Mouse (Mus musculus) T-helper 17 cell (primary cell): ENCODE data around the gene Prdx2.

Source experiments
- in situ Hi-C, 2 experiments: fragments of 300-600 bp; cut with MboI, MseI; formaldehyde crosslinking; loops; 1 replicate in 1 of 2; 2 replicates in 1 of 2; pipeline ENCODE4 v1.15.1; 2025; ENCODE audit warnings: high pct_unique_total_duplicates in 2 of 2

The Prdx2 gene

GRCm38 (mm10) chr8:84995680-84996079, 26.3 kb downstream of the Prdx2 start:
- in situ Hi-C loops, result no loop called here

DNA sequence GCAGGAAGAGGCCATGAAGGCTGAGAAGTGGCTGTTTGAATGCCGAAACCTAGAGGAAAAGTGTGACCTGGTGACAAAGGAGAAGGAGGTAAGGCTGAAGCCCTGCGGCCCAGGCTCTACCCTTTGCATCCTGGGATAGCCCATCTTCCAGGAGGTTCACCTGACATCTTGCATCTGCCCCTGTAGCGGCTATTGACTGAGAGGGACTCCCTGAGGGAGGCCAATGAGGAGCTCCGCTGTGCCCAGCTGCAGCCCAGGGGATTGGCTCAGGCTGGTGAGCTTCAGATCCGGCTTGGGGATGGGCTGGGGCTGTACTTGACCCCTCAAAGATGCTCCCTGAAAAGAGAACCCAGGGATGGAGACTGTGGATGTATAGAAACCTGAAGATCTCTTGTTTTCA, 27.6 kb downstream of the Prdx2 start:
- in situ Hi-C loops, result no loop called here

DNA sequence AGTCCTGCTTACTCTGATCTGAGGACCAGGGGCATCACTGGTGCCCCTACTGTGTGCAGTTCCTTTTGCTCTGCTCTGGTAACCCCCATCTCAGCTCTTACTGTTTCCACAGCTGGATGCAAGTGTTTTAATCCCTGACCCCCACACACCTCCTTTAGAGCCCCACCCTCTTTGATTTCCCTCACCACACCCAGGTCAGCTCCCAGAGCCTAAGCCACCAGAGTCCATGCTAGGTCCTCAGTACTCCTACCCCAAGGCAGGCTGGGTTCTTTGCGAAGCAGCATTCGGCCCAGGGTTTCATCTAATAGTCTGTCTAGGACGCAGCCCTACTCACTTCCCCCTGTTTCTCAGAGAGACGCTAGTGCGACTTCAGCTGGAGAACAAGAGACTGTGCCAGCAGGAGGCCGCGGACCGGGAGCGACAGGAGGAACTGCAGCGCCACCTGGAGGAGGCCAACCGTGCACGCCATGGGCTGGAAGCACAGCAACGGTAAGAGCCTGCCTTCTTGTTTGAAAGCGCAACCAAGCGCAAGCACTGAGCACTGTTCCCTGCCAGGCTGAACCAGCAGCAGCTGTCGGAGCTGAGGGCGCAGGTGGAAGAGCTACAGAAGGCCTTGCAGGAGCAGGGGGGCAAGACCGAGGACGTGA, 28.4 kb downstream of the Prdx2 start:
- in situ Hi-C loops, result no loop called here

DNA sequence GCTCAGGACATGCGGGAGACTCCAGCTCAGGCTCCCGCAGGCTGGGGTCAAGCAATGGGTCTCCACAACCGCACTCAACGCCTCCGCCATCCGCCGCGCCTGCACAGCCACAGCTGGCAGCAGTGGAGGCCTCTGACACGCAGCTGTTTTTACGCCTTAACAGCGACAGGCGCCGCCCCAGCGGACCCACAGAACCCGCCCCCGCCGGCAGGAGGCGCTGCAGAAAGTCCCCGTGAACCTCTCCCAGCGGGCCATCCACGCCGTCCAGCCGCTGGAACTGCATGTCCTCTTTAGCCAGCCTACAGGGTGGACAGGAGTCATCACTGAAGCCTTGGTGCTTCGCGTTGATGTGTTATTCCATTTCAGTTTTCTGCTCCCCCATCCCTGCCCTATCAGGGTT, 38.3 kb downstream of the Prdx2 start:
- in situ Hi-C loops, result loop anchor here in 1 of 2 experiments (5.0 kb wide), 1 partner anchor 35 kb away; no protein-coding TSS in a partner anchor

GRCm38 (mm10) chr8:85011242-85011641, 41.9 kb downstream of the Prdx2 start:
- in situ Hi-C loops, result no loop called here

- in situ Hi-C loops, result no loop called here
These were observed 43.9 kb downstream of the Prdx2 start for GRCm38 (mm10) chr8:85013230-85013840.

- in situ Hi-C loops, result no loop called here
These were observed 45.0 kb downstream of the Prdx2 start, which contains the start of gene Best2 for GRCm38 (mm10) chr8:85014431-85014830. Best2 (minus strand) TSS chr8:85014531.

- in situ Hi-C loops, result no loop called here
These were observed 47.3 kb downstream of the Prdx2 start for GRCm38 (mm10) chr8:85016724-85017123.

GRCm38 (mm10) chr8:85017209-85017608, 47.8 kb downstream of the Prdx2 start:
- in situ Hi-C loops, result no loop called here

DNA sequence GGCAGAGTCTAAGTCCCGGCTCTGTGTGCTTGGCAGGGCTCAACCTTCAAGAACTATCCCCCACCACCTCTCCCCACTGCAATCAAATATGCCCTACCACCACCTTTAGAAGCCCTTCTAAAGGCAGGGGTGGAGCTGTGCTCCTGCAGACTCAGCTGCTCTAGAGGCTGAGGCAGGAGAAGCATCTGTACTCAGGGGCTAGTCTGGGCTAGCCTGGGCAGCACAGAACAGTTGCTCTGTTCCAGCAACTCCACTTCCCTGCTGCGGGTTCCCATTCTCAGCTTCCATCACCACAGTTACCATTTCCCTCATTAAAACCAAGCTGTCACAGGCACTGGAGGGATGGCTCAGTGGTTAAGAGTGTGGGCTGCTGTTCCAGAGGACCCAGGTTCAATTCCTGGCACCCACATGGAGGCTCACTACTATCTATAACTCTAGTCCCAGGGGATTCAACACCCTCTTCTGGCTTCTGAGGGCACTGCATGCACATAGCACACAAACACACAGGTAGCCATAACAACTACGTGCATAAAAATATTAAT, 52.2 kb downstream of the Prdx2 start:
- in situ Hi-C loops, result no loop called here

- in situ Hi-C loops, result no loop called here
These were observed 54.5 kb downstream of the Prdx2 start for GRCm38 (mm10) chr8:85023846-85024245.
